ENCODE assay signal across 7 mouse cellular contexts in the genomic region with DNA sequence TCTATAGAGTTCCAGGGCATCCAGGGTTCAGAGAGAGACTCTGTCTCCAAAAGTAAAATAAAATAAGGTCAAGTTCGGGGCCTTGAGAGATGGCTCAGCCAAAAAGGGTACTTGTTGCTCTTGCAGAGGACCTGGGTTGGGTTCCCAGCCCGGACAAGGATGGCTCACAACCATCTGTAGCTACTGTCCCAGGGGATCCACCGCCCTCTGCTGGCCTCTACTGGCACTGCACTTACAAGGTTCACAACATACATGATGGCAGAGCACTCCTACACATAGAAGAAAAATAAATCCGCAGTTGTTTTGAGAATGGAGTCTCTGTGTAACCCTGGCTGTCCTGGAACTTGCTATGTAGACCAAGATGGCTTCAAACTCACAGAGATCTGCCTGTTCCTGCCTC. TPM values are rescaled to one million over a fixed set of nuclear protein-coding genes. Genes with fewer than 3 reads are reported as not detected.
A peak's percentile ranks its signal among the peaks of the same experiment; 100 is the strongest.
DNase-seq lines count a peak whose midpoint lies in the region; ATAC-seq and TF ChIP-seq lines count a peak whose summit lies in the region.

No protein-coding gene starts in this region.

- peak; percentile 48 for TF ChIP-seq CTCF in kidney, adult 2 months (conservative IDR thresholded peaks at IDR 0.05; ENCODE audit: insufficient read depth, insufficient read length, low read depth, low read length)
- peak; percentile 46; the same call in 1 of the 2 replicates for TF ChIP-seq CTCF in brain, embryonic 14.5 days (IDR thresholded peaks at IDR 0.05; ENCODE audit: borderline replicate concordance, extremely low read depth, insufficient read depth, insufficient read length)

- H3K4me3 ChIP-seq in kidney, adult 2 months (ENCODE audit: insufficient read depth, low read depth, low read length): no peak overlapping the region
- no peak overlapping the region for H3K4me3 ChIP-seq in kidney, embryonic 16.5 days (ENCODE audit: low read length)
- no peak overlapping the region for H3K4me3 ChIP-seq in ES-E14 (ENCODE audit: insufficient read depth in 1 of 2, low read depth in 1 of 2, low read length in 2 of 2, poor library complexity in 1 of 2, severe bottlenecking in 1 of 2)
- H3K4me3 ChIP-seq in intestine, embryonic 15.5 days (replicated peaks): no peak overlapping the region

- TF ChIP-seq POLR2A in kidney, adult 2 months (IDR thresholded peaks at IDR 0.05; ENCODE audit: low read depth, low read length): no peak
- TF ChIP-seq POLR2A in brain, embryonic 14.5 days (IDR thresholded peaks at IDR 0.05; ENCODE audit: borderline replicate concordance, extremely low read depth, insufficient read depth, insufficient read length, poor library complexity, severe bottlenecking): no peak

- H3K4me2 ChIP-seq in kidney, embryonic 16.5 days (replicated peaks; ENCODE audit: low read depth, low read length): no peak overlapping the region
- no peak overlapping the region for H3K4me2 ChIP-seq in intestine, embryonic 15.5 days (replicated peaks)

- in situ Hi-C loops in ES-E14 (cut with MboI; ENCODE audit: low sequenced_read_pairs in 2 of 2, unreplicated experiment in 2 of 2): no loop called here

- peak; percentile 38 for DNase-seq in kidney, adult 2 months
- peak; percentile 75 for DNase-seq in ES-E14 (ENCODE audit: low read depth, low spot score)
- no peak for DNase-seq in brain, embryonic 14.5 days (ENCODE audit: low read depth)
- peak; percentile 52 for DNase-seq in mesoderm, embryonic 11.5 days (ENCODE audit: low read depth, low spot score)
- no peak for DNase-seq in adipocyte (ENCODE audit: low spot score)

- H3K9ac ChIP-seq in kidney, embryonic 16.5 days (replicated peaks; ENCODE audit: low read length): no peak overlapping the region
- no peak overlapping the region for H3K9ac ChIP-seq in ES-E14 (ENCODE audit: insufficient read depth, low read depth, low read length, poor library complexity, severe bottlenecking)
- H3K9ac ChIP-seq in intestine, embryonic 15.5 days: no peak overlapping the region

- WGBS in kidney, adult 2 months: 81% methylated on average over 4 of the region's 4 CpGs
- WGBS in kidney, embryonic 16.5 days: 69% methylated on average over 4 of the region's 4 CpGs
- 66% methylated on average over 4 of the region's 4 CpGs for WGBS in intestine, embryonic 15.5 days

- no peak for ATAC-seq in kidney, embryonic 16.5 days (ENCODE audit: low FRiP score, low TSS enrichment)
- no peak for ATAC-seq in intestine, embryonic 15.5 days

- H3K9me3 ChIP-seq in kidney, embryonic 16.5 days (ENCODE audit: low read length): no peaks in the 10 kb centered on the region
- H3K9me3 ChIP-seq in ES-E14 (ENCODE audit: control insufficient read depth, insufficient read depth, low read depth, low read length): no peaks in the 10 kb centered on the region
- H3K9me3 ChIP-seq in intestine, embryonic 15.5 days: no peaks in the 10 kb centered on the region

- no peaks in the 10 kb centered on the region for H3K36me3 ChIP-seq in kidney, adult 2 months (ENCODE audit: control insufficient read depth, insufficient read depth, low read length)
- H3K36me3 ChIP-seq in kidney, embryonic 16.5 days (ENCODE audit: insufficient read depth, low read length): peaks cover 6% of the 10 kb centered on the region; the same call in 1 of the 2 replicates
- peaks cover 14% of the 10 kb centered on the region; the same call in 1 of the 2 replicates for H3K36me3 ChIP-seq in ES-E14 (ENCODE audit: control insufficient read depth, insufficient read depth, low read length, poor library complexity, severe bottlenecking)
- 0 out of 2 replicates have a peak, but pooled peaks cover 6% of the 10 kb centered on the region for H3K36me3 ChIP-seq in intestine, embryonic 15.5 days

- H3K4me1 ChIP-seq in kidney, adult 2 months (ENCODE audit: control insufficient read depth, insufficient read depth, low read length): 0 out of 2 replicates have a peak, but pooled peaks cover 3% of the 10 kb centered on the region
- H3K4me1 ChIP-seq in kidney, embryonic 16.5 days (ENCODE audit: insufficient read depth, low read length): peaks cover 11% of the 10 kb centered on the region
- no peaks in the 10 kb centered on the region for H3K4me1 ChIP-seq in ES-E14 (ENCODE audit: control insufficient read depth in 2 of 2, insufficient read depth in 2 of 2, low read length in 2 of 2, poor library complexity in 1 of 2)
- H3K4me1 ChIP-seq in intestine, embryonic 15.5 days (replicated peaks): peaks cover 3% of the 10 kb centered on the region; the same call in 1 of the 2 replicates

- no peaks in the 10 kb centered on the region for H3K27me3 ChIP-seq in kidney, adult 2 months (replicated peaks; ENCODE audit: control insufficient read depth, insufficient read depth, low read length)
- no peaks in the 10 kb centered on the region for H3K27me3 ChIP-seq in kidney, embryonic 16.5 days (ENCODE audit: insufficient read depth, low read length)
- H3K27me3 ChIP-seq in intestine, embryonic 15.5 days (replicated peaks): no peaks in the 10 kb centered on the region

- H3K27ac ChIP-seq in kidney, adult 2 months (ENCODE audit: insufficient read depth, low read depth, low read length): no peak overlapping the region
- no peak overlapping the region for H3K27ac ChIP-seq in kidney, embryonic 16.5 days (ENCODE audit: low read length)
- no peak overlapping the region for H3K27ac ChIP-seq in ES-E14 (ENCODE audit: insufficient read depth, low read depth, low read length, poor library complexity, severe bottlenecking)
- H3K27ac ChIP-seq in intestine, embryonic 15.5 days: no peak overlapping the region

TF ChIP-seq in ES-E14, 5 proteins besides CTCF, POLR2A, EP300 and RAD21:
- no peak for TF ChIP-seq CHD2 (IDR thresholded peaks at IDR 0.05; ENCODE audit: low read depth, low read length)
- TF ChIP-seq ZC3H11A (IDR thresholded peaks at IDR 0.05; ENCODE audit: borderline replicate concordance, low read depth, low read length): no peak
- no peak for TF ChIP-seq HCFC1 (IDR thresholded peaks at IDR 0.05; ENCODE audit: borderline replicate concordance, insufficient read depth, low read length)
- no peak for TF ChIP-seq ZNF384 (IDR thresholded peaks at IDR 0.05; ENCODE audit: low read depth, low read length)
- no peak for TF ChIP-seq MAFK (IDR thresholded peaks at IDR 0.05; ENCODE audit: insufficient read depth, low read depth, low read length)
TF ChIP-seq in ES-E14: peak in this region for 0.

RNA-seq across cellular contexts. Expression of a gene that starts 2.9 kb away (rescaled TPM):
- polyA plus RNA-seq in kidney, adult 2 months (2012; rRNA removed): 12.0 and 15.1 TPM in 2 replicates
- polyA plus RNA-seq in kidney, embryonic 16.5 days (2015; fragmentation: Nextera tagmentation; extraction: Ambion mirVana): 59.5 and 59.8 TPM in 2 replicates
- 21.9 and 29.5 TPM in 2 replicates for total RNA-seq in ES-E14 (2012; rRNA removed)
- 29.4 and 31.5 TPM in 2 replicates for polyA plus RNA-seq in brain, embryonic 14.5 days (2012; rRNA removed)
- polyA plus RNA-seq in intestine, embryonic 15.5 days (2015; fragmentation: Nextera tagmentation; extraction: Ambion mirVana): 37.6 and 39.0 TPM in 2 replicates

RNA-seq across cellular contexts. Expression of a gene that starts 3.1 kb away (rescaled TPM):
- 1.3 and 1.5 TPM in 2 replicates for polyA plus RNA-seq in kidney, adult 2 months (2012; rRNA removed)
- 1.1 and 1.4 TPM in 2 replicates for polyA plus RNA-seq in kidney, embryonic 16.5 days (2015; fragmentation: Nextera tagmentation; extraction: Ambion mirVana)
- total RNA-seq in ES-E14 (2012; rRNA removed): 1.2 TPM in 2 replicates
- polyA plus RNA-seq in brain, embryonic 14.5 days (2012; rRNA removed): 33.7 and 33.9 TPM in 2 replicates
- polyA plus RNA-seq in intestine, embryonic 15.5 days (2015; fragmentation: Nextera tagmentation; extraction: Ambion mirVana): 0.74 and 0.90 TPM in 2 replicates

RNA-seq across cellular contexts. Expression of a gene that starts 8.8 kb away (rescaled TPM):
- polyA plus RNA-seq in kidney, adult 2 months (2012; rRNA removed): 38.2 and 52.5 TPM in 2 replicates
- 262 and 263 TPM in 2 replicates for polyA plus RNA-seq in kidney, embryonic 16.5 days (2015; fragmentation: Nextera tagmentation; extraction: Ambion mirVana)
- 103 and 182 TPM in 2 replicates for total RNA-seq in ES-E14 (2012; rRNA removed)
- polyA plus RNA-seq in brain, embryonic 14.5 days (2012; rRNA removed): 114 and 142 TPM in 2 replicates
- polyA plus RNA-seq in intestine, embryonic 15.5 days (2015; fragmentation: Nextera tagmentation; extraction: Ambion mirVana): 261 and 272 TPM in 2 replicates

RNA-seq across cellular contexts. Expression of a gene that starts 25.9 kb away (rescaled TPM):
- 19.5 and 19.9 TPM in 2 replicates for polyA plus RNA-seq in kidney, adult 2 months (2012; rRNA removed)
- polyA plus RNA-seq in kidney, embryonic 16.5 days (2015; fragmentation: Nextera tagmentation; extraction: Ambion mirVana): 18.2 and 19.6 TPM in 2 replicates
- total RNA-seq in ES-E14 (2012; rRNA removed): 19.3 and 25.3 TPM in 2 replicates
- polyA plus RNA-seq in brain, embryonic 14.5 days (2012; rRNA removed): 34.9 and 37.4 TPM in 2 replicates
- polyA plus RNA-seq in intestine, embryonic 15.5 days (2015; fragmentation: Nextera tagmentation; extraction: Ambion mirVana): 18.7 and 19.4 TPM in 2 replicates

RNA-seq across cellular contexts. Expression of a gene that starts 28.8 kb away (rescaled TPM):
- 29.9 and 35.3 TPM in 2 replicates for polyA plus RNA-seq in kidney, adult 2 months (2012; rRNA removed)
- polyA plus RNA-seq in kidney, embryonic 16.5 days (2015; fragmentation: Nextera tagmentation; extraction: Ambion mirVana): 32.7 and 36.6 TPM in 2 replicates
- 45.3 and 48.1 TPM in 2 replicates for total RNA-seq in ES-E14 (2012; rRNA removed)
- polyA plus RNA-seq in brain, embryonic 14.5 days (2012; rRNA removed): 41.2 and 61.0 TPM in 2 replicates
- polyA plus RNA-seq in intestine, embryonic 15.5 days (2015; fragmentation: Nextera tagmentation; extraction: Ambion mirVana): 27.4 and 29.9 TPM in 2 replicates

Comparison
In these comparisons a context has a peak if more than half of its experiments do, and no peak if none do; other contexts are left out.
1. DNase-seq: peak in kidney, adult 2 months (single experiment), ES-E14 (single experiment) and mesoderm, embryonic 11.5 days (single experiment); none in brain, embryonic 14.5 days (single experiment) and adipocyte (single experiment).
2. RNA of a gene that starts 3.1 kb away (polyA plus RNA-seq): 33.7 to 33.9 TPM in brain, embryonic 14.5 days; 1.3 to 1.5 TPM in kidney, adult 2 months, 1.1 to 1.4 TPM in kidney, embryonic 16.5 days and 0.74 to 0.90 TPM in intestine, embryonic 15.5 days; every median in the first group is over 10 times any median in the second.